Mouse (Mus musculus) liver, embryonic 14.5 days (tissue): ENCODE data around the gene Slc46a2.

Source experiments
- CTCF ChIP-seq: IDR thresholded peaks from 2 replicates; pipeline ENCODE4 v1.5.1; 2016; ENCODE audit warnings: antibody characterized with exemption, low read depth, control low read depth
- EP300 ChIP-seq: IDR thresholded peaks from 2 replicates; pipeline ENCODE4 v1.6.1; 2016; ENCODE audit warnings: antibody characterized with exemption, low read depth

DNA sequence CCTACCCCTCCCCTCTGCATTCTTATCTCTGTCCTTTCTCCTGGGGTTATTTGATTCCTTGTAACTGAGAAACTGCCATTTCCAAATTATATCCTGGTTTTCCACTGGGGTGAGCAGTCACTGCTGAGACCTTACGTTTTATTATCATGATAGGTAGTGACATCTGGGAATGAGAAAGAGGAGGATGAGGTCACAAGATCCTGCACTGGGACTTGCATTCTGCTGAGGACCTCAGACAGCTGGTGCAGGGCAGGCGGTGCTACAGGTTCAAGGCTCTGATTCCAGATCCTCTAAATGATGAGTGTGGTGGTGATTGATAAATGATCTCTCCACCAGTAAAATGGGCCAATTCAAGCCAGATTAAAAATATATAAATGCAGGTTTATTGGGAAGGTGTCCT is 54.4 kb downstream of the Slc46a2 start:
- no peak for TF ChIP-seq CTCF
- TF ChIP-seq EP300 = no peak
